Mouse (Mus musculus) CH12.LX (cell line): ENCODE measurements at regions not wholly inside any gene's neighbourhood (a gene's known extent, or its start where the extent isn't known, plus 50 kb on each side); places are given as distances from the start of the nearest gene placed in this dataset.

Experiments
- DNase-seq: peaks from one replicate; pipeline ENCODE4 v3.0.0-alpha.2; 2013; ENCODE audit errors: extremely low read depth
- H3K27ac ChIP-seq: 2 replicates; pipeline ENCODE4 v1.5.1; 2012; ENCODE audit warnings: low read depth, mild to moderate bottlenecking, control low read depth, moderate library complexity; ENCODE audit not compliant: insufficient read depth
- H3K27me3 ChIP-seq: replicated peaks from 2 replicates; pipeline ENCODE3; 2012; ENCODE audit warnings: inconsistent platforms
- H3K36me3 ChIP-seq, 2 experiments: replicated peaks in 1 of 2; 2 replicates each; pipeline versions ENCODE3 to v1.6.1; 2012; ENCODE audit warnings: inconsistent platforms in 1 of 2, low read length in 1 of 2, mild to moderate bottlenecking in 1 of 2, mixed read lengths in 1 of 2, moderate library complexity in 1 of 2; ENCODE audit not compliant: control insufficient read depth in 1 of 2, insufficient read depth in 1 of 2
- H3K4me1 ChIP-seq, 2 experiments: 2 replicates each; pipeline ENCODE4 v1.6.1; 2012; ENCODE audit warnings: inconsistent platforms in 1 of 2, moderate library complexity in 1 of 2; ENCODE audit not compliant: insufficient read depth in 2 of 2, control insufficient read depth in 1 of 2
- H3K4me2 ChIP-seq: 2 replicates; pipeline ENCODE4 v1.6.1; 2012; ENCODE audit warnings: low read depth, mild to moderate bottlenecking, control low read depth; ENCODE audit not compliant: poor library complexity, insufficient read depth, severe bottlenecking
- H3K4me3 ChIP-seq, 3 experiments: fragments of 150-350 bp in 1 of 3; sonication (generic) in 1 of 3; replicated peaks in 1 of 3; 2 replicates each; pipeline versions ENCODE3 to v1.5.1; 2011 to 2012; ENCODE audit warnings: low read depth in 2 of 3, low read length in 2 of 3, mild to moderate bottlenecking in 2 of 3, moderate library complexity in 2 of 3, control low read depth in 1 of 3, improper control_type of control experiment in 1 of 3, inconsistent platforms in 1 of 3, mixed read lengths in 1 of 3; ENCODE audit not compliant: poor library complexity in 1 of 3
- H3K79me2 ChIP-seq: replicated peaks from 2 replicates; pipeline ENCODE4 v1.6.1; 2012; ENCODE audit warnings: mild to moderate bottlenecking, moderate library complexity; ENCODE audit not compliant: control insufficient read depth, poor library complexity, insufficient read depth, severe bottlenecking; ENCODE audit errors: extremely low read depth
- H3K9ac ChIP-seq: 2 replicates; pipeline ENCODE4 v1.6.1; 2012; ENCODE audit warnings: low read depth, mild to moderate bottlenecking, control low read depth, moderate library complexity; ENCODE audit not compliant: insufficient read depth
- H3K9me3 ChIP-seq: replicated peaks from 2 replicates; pipeline ENCODE3; 2012; ENCODE audit warnings: low read length, inconsistent platforms, mixed read lengths
- BHLHE40 ChIP-seq: IDR thresholded peaks from 2 replicates; pipeline ENCODE4 v1.6.1; 2011; ENCODE audit warnings: mild to moderate bottlenecking, low read depth, low read length, improper control_type of control experiment
- CHD1 ChIP-seq: IDR thresholded peaks from 2 replicates; pipeline ENCODE4 v1.6.1; 2012; ENCODE audit warnings: low read depth, low read length, improper control_type of control experiment, inconsistent platforms
- CHD2 ChIP-seq: IDR thresholded peaks from 2 replicates; pipeline ENCODE4 v1.6.1; 2011; ENCODE audit warnings: low read length, improper control_type of control experiment
- E2F4 ChIP-seq: IDR thresholded peaks from 2 replicates; pipeline ENCODE4 v1.6.1; 2011; ENCODE audit warnings: low read depth, low read length, improper control_type of control experiment; ENCODE audit not compliant: insufficient replicate concordance
- ELF1 ChIP-seq: IDR thresholded peaks from 2 replicates; pipeline ENCODE4 v1.6.1; 2014; ENCODE audit warnings: low read depth, mild to moderate bottlenecking, inconsistent platforms, low read length, improper control_type of control experiment
- EP300 ChIP-seq: IDR thresholded peaks from 2 replicates; pipeline ENCODE4 v1.6.1; 2011; ENCODE audit warnings: low read length, improper control_type of control experiment
- GABPA ChIP-seq: IDR thresholded peaks from 2 replicates; pipeline ENCODE4 v1.6.1; 2012; ENCODE audit warnings: low read depth, low read length, improper control_type of control experiment, inconsistent platforms; ENCODE audit not compliant: insufficient replicate concordance
- JUN ChIP-seq: IDR thresholded peaks from 2 replicates; pipeline ENCODE4 v1.6.1; 2011; ENCODE audit warnings: low read depth, mild to moderate bottlenecking, low read length, improper control_type of control experiment, moderate library complexity; ENCODE audit not compliant: insufficient read depth
- JUND ChIP-seq: conservative IDR thresholded peaks from 2 replicates; pipeline ENCODE4 v1.6.1; 2011; ENCODE audit warnings: low read depth, low read length, improper control_type of control experiment
- KAT2A ChIP-seq: IDR thresholded peaks from 2 replicates; pipeline ENCODE4 v1.6.1; 2012; ENCODE audit warnings: low read length, improper control_type of control experiment, inconsistent platforms; ENCODE audit not compliant: insufficient replicate concordance
- MAFK ChIP-seq: IDR thresholded peaks from 2 replicates; pipeline ENCODE4 v1.6.1; 2011; ENCODE audit warnings: low read length, improper control_type of control experiment; ENCODE audit not compliant: insufficient replicate concordance
- MAX ChIP-seq: IDR thresholded peaks from 2 replicates; pipeline ENCODE4 v1.6.1; 2011; ENCODE audit warnings: low read length, improper control_type of control experiment
- PAX5 ChIP-seq: IDR thresholded peaks from 2 replicates; pipeline ENCODE4 v1.6.1; 2012; ENCODE audit warnings: low read length, inconsistent platforms, mixed read lengths
- POLR2A ChIP-seq: IDR thresholded peaks from 2 replicates; pipeline ENCODE4 v1.6.1; 2011; ENCODE audit warnings: low read depth, mild to moderate bottlenecking, improper control_type of control experiment, low read length
- RAD21 ChIP-seq: IDR thresholded peaks from 2 replicates; pipeline ENCODE4 v1.6.1; 2011; ENCODE audit warnings: low read depth, mild to moderate bottlenecking, low read length, improper control_type of control experiment, moderate library complexity
- SMC3 ChIP-seq: IDR thresholded peaks from 2 replicates; pipeline ENCODE4 v1.6.1; 2011; ENCODE audit warnings: low read depth, low read length, improper control_type of control experiment
- USF1 ChIP-seq: IDR thresholded peaks from 2 replicates; pipeline ENCODE4 v1.6.1; 2014; ENCODE audit warnings: low read depth, mild to moderate bottlenecking, inconsistent platforms, low read length, improper control_type of control experiment
- USF2 ChIP-seq: conservative IDR thresholded peaks from 2 replicates; pipeline ENCODE4 v1.6.1; 2011; ENCODE audit warnings: low read depth, low read length, improper control_type of control experiment
- ZC3H11A ChIP-seq: IDR thresholded peaks from 2 replicates; pipeline ENCODE4 v1.6.1; 2012; ENCODE audit warnings: low read depth, mild to moderate bottlenecking, inconsistent platforms, low read length, improper control_type of control experiment
- ZNF384 ChIP-seq: IDR thresholded peaks from 2 replicates; pipeline ENCODE4 v1.6.1; 2012; ENCODE audit warnings: low read depth, low read length, improper control_type of control experiment, inconsistent platforms
- dilution Hi-C: fragments of 300-500 bp; cut with MboI; formaldehyde crosslinking; loops from 2 replicates; pipeline ENCODE4 v1.14.3; 2020; ENCODE audit warnings: low sequenced_read_pairs; ENCODE audit not compliant: extremely low pct_unique_long_range_greater_than_20kb, extremely low pct_ligation_motif_present
- in situ Hi-C: fragments of 300-500 bp; cut with MboI; formaldehyde crosslinking; loops from 3 replicates; pipeline ENCODE4 v1.14.3; 2019; ENCODE audit warnings: low sequenced_read_pairs, low pct_ligation_motif_present, low pct_unique_long_range_greater_than_20kb, mixed read lengths

DNA sequence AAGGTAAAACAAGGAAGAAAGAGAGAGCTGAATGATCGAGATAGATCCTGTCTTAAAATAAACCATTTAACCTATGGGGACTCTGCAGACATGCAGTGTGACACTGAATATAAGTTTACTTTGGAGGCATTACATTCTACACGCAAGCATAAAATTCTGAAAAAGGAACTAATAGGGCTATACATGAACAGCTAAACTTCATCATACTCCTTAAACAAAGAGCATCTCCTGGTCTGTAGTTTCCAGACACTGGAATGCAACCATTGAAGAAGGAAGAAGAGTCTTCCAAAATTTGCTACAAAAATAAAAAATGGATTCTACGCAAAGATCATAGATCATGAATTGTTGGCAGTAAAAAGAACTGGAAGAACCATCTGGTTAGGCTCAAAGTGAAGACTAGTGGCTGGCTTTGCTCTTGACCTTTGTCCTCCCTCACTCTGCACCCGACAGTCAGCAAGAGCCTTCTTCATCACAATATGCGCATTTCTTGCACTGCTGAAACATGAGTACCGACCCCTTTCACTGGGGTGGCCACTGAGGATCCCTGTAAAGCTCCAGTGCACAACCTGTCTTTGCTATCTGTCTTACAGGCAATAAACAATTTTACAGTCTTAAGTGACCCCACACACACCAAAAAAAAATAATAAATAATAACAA is 112.2 kb upstream of the BC052040 start:
- DNase-seq: no peak
- dilution Hi-C loops: no loop called here
- in situ Hi-C loops: no loop called here
- H3K27me3 ChIP-seq: no peaks in the 10 kb centered on the region
- H3K4me1 ChIP-seq: peaks cover 2 to 4% of the 10 kb centered on the region in 2 experiments; a peak in 1 of 4 replicates
- H3K9me3 ChIP-seq: no peaks in the 10 kb centered on the region
- no peak overlapping the region for H3K4me2 ChIP-seq
- no peak for TF ChIP-seq SMC3
- TF ChIP-seq USF1: no peak
- TF ChIP-seq ZC3H11A: no peak
- TF ChIP-seq E2F4: no peak
- no peak for TF ChIP-seq CHD2
- TF ChIP-seq ELF1: no peak
- TF ChIP-seq PAX5: no peak
- TF ChIP-seq KAT2A: no peak
- no peak for TF ChIP-seq JUN
- TF ChIP-seq POLR2A: no peak
- no peak for TF ChIP-seq MAFK
- TF ChIP-seq ZNF384: no peak
- TF ChIP-seq GABPA: no peak
- no peak for TF ChIP-seq RAD21
- no peak for TF ChIP-seq CHD1
- TF ChIP-seq BHLHE40: no peak
- no peak overlapping the region for H3K4me3 ChIP-seq
- H3K36me3 ChIP-seq: no peaks in the 10 kb centered on the region
- no peak overlapping the region for H3K27ac ChIP-seq
- H3K79me2 ChIP-seq: no peaks in the 10 kb centered on the region
- H3K9ac ChIP-seq: no peak overlapping the region

DNA sequence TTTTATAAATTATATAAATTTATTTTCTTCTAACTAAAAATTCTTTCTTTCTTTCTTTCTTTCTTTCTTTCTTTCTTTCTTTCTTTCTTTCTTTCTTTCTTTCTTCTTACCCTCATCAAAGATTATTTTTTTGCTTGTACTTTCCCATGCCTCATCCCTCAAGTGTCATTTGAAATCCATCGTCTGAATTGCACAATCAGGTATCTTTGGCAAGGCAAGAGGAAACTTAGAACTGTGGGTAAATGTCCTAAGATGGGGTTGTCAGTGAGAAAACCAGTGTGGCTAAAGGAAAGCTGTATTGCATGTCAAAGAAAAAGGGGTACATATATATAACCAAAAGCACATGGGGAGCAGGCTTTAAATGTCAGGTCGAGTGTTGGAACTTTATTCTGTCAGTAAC is 109.1 kb upstream of the BC052040 start:
- dilution Hi-C loops: no loop called here
- DNase-seq: no peak
- H3K36me3 ChIP-seq: no peaks in the 10 kb centered on the region
- no peaks in the 10 kb centered on the region for H3K79me2 ChIP-seq
- 0 out of 4 replicates have a peak, but pooled peaks cover 0 to 2% of the 10 kb centered on the region in 2 experiments for H3K4me1 ChIP-seq
- in situ Hi-C loops: no loop called here
- no peak overlapping the region for H3K4me2 ChIP-seq
- no peak overlapping the region for H3K9ac ChIP-seq
- no peaks in the 10 kb centered on the region for H3K9me3 ChIP-seq
- no peak overlapping the region for H3K4me3 ChIP-seq
- no peak overlapping the region for H3K27ac ChIP-seq
- H3K27me3 ChIP-seq: no peaks in the 10 kb centered on the region
- TF ChIP-seq JUND: no peak
- no peak for TF ChIP-seq CHD2
- TF ChIP-seq ELF1: no peak
- TF ChIP-seq MAX: no peak
- TF ChIP-seq USF2: no peak
- no peak for TF ChIP-seq ZNF384
- no peak for TF ChIP-seq ZC3H11A
- TF ChIP-seq EP300: no peak
- TF ChIP-seq E2F4: no peak
- TF ChIP-seq, all 38 proteins: peak for 0
